Mouse (Mus musculus): Measurements from ENCODE around the gene Tgfbr2.

Tgfbr2 gene

DNA sequence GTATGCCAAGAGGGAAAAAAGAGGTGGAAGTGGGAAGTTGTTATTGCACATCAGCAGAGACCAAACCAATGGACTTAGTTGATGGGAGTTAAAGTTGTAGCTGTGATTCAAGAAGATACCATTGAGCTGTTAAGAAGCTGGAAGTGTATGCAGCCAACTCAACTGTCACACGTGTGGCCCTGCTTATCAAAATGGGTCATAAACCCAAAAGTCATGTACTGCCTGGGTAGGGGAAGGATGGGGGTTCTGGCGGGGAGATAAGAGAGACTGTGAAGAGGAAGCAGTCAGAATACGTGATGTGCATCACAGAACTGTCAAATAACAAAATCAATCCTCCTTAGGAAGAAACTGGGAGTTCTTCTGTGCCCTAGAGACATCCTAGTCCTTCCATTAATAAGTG is 15.1 kb downstream of the Tgfbr2 start:
- intact Hi-C loops (cut with DNase I): no loop called here

DNA sequence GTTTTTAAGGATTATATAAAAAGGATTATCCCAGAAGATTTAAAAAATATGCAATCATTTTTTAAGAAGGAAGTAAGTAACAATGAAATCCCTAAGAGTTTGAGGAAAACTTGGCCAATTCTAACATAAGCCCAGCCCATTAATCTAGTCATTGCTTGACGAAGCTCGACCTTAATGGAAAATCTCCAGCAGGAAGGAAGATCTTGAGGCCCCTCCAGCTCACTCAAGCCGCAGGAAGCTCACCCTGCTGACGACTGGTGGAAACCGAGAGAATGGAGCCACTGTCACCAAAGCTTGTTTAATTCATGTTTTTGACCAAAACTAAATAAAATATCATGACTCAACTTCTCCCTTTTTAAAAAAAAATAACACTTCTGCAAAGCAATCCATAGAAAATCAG is 18.7 kb downstream of the Tgfbr2 start:
- intact Hi-C loops (cut with DNase I): no loop called here

DNA sequence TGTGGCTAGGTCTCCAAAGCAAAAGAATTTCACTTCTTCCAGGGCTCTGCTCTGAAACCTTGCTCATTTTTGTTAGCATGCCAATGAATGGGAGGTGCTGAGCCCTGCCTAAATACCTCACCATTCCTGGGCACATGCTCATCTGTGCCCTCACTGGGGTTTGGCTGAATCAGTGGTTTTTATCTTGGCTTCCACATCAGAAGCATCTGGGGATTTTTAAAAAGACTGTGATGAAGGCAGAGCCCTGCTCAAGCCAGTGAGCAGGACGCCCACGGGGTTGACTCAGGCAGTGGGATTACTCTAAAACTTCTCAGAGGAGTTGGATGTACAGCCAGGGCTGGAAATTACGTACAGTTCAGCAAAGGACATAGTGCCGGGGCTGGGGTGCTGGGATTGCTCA is 22.3 kb downstream of the Tgfbr2 start:
- intact Hi-C loops (cut with DNase I): no loop called here

DNA sequence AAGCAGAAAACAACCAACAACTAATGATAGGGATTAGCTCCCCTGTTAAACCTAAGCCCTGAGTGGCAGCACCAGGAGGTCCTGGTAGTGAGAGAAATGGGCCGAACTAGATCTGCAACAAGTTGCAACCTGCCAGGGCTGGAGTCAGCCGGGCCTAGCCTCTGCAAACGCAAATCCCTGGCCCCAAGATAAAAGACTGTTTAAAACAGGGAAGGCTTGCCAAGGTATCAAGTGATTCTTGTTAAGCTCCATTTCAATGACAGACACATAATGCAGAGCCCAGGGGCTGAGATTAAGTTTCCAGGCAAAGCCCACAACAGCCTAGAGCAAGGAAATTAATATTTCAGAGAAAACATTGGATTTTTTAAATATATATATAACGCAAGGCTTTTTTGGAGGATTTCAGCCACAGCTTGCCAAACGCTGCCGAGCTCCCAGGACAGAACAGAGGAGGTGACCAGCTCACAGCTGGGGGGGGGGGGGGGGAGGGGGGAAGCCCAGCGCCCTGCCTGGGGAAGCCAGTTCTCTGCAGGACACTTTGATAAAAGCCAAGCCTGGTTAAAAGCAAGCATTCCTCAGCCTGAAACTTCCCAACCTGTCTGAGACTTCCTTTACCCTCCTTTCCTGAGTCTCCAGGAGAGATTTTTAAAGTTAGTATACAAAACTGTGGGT is 24.3 kb downstream of the Tgfbr2 start:
- intact Hi-C loops (cut with DNase I): no loop called here

DNA sequence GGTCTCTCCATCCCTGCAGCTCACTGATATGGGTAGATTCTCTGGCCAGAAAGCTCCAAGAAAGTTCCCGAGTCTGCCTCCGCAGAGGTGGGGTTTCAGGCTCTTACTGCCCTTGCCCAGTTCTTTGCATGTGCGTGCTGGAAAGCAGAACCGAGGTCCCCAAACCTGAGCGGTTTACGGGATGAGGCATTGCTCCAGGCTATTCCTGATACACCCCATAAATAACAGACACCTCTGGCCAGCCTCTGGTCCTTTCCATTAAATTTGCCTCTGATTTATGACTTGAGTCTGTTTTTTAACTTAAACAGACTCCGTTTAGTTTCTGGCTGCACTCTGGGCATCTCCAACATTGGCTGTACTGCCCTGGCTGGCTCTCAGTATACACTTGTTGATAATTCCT is 26.4 kb downstream of the Tgfbr2 start:
- intact Hi-C loops (cut with DNase I): no loop called here

- intact Hi-C loops (cut with DNase I): no loop called here
Measured at GRCm38 (mm10) chr9:116146235-116146634, 28.9 kb downstream of the Tgfbr2 start.

DNA sequence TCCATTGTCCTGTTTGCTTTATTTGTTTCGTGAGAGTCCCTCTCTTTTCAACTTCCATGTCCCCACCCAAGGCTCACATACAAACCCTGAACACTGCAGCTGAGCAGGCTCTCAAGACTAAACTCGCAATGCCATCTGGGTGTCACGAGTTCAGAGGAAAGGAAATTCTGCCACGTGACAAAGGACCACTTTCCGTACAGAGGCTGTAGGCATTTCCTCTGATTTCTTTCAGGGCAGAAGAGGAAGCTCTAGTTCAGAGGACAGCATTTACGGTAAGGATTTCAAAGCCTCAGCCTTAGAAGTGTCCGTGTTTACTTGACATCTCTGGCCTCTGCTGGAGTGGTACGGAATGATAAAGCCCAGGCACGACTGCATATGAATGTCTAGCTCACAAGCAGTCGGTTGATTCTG is 29.9 kb downstream of the Tgfbr2 start:
- intact Hi-C loops (cut with DNase I): no loop called here

GRCm38 (mm10) chr9:116140422-116140821 is 34.7 kb downstream of the Tgfbr2 start:
- intact Hi-C loops (cut with DNase I): no loop called here

DNA sequence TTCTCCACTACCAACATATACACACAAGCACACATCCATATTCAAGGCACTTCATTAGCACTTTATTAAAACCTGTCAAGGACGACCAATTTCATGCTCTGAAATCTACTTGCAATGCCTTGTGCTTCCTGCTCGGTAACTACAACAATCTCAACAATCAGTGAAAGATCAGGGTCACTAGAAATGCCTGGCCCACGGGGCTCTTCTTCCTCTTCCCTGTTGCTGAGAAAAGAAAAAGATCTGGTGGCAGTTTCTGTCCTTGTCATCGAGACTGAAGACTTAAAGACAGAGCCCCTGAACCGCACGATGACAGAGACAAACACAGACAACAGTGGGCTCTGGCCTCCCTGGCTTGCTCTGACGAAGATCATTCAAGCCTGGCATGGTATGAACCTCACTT is 35.6 kb downstream of the Tgfbr2 start:
- intact Hi-C loops (cut with DNase I): no loop called here

GRCm38 (mm10) chr9:116138595-116139134 is 36.5 kb downstream of the Tgfbr2 start:
- intact Hi-C loops (cut with DNase I): no loop called here

DNA sequence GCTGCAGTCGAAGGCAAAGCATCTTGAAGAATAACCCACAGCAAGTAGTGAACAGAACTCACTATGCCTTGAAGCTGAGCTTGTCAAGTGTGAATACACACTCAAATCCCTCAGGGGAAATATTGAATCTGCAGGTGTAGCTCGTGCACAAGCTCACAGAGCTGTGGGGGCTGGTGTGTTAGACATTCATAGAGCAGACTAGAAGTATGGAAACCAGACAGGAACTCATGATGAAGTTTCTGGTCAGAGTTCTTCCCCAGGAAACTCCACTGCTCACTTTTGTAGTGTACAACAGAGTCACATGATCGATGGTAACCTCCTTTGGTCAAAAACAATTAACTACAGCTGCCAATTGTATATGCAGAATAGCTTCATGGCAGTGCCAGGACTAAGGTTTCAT is 37.5 kb downstream of the Tgfbr2 start:
- intact Hi-C loops (cut with DNase I): no loop called here

GRCm38 (mm10) chr9:116136811-116137210 is 38.3 kb downstream of the Tgfbr2 start:
- intact Hi-C loops (cut with DNase I): no loop called here

GRCm38 (mm10) chr9:116136146-116136545 is 39.0 kb downstream of the Tgfbr2 start:
- intact Hi-C loops (cut with DNase I): no loop called here

- intact Hi-C loops (cut with DNase I): no loop called here
Measured at GRCm38 (mm10) chr9:116134488-116134887, 40.7 kb downstream of the Tgfbr2 start.

- intact Hi-C loops (cut with DNase I): no loop called here
Measured at GRCm38 (mm10) chr9:116133312-116133980, 41.7 kb downstream of the Tgfbr2 start.

DNA sequence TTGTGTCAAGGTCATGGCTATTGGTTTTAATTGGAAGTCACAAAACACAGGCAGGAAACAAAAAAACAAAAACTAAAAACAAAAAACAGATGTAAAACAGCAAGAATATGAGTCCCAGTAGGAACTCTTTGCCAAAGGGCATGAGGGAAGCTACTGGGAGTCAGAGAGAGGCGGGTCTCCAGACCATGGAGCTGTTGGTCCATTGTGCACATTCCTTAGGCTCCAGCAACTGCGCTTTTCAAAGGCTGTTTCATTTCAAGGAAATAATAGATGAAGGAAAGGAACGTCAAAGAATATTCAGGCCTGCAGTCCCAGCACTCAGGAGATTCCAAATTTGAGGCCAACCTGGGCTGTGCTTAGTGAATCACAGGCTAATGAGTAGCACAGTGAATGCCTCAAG is 46.3 kb downstream of the Tgfbr2 start:
- intact Hi-C loops (cut with DNase I): no loop called here

DNA sequence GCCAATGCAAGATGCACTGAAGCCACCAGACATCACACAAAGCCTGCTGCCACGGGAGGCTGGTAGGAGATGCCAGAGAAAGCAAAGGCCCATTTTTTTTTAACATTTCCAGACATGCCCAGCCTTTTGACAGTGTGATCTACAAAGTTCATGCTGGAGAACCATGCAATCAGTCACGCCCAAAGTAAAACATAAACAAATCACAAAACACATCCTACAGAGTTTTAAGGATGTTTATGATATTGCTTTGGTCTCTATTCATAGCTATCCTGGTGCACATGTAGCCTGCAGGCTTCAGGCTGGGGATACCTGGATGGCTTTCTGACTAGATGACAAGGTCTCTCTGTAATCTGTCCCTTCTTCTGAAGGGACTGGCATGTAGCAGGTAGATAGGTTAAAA is 46.8 kb downstream of the Tgfbr2 start:
- intact Hi-C loops (cut with DNase I): no loop called here

- intact Hi-C loops (cut with DNase I): no loop called here
Measured at GRCm38 (mm10) chr9:116126494-116126893, 48.7 kb downstream of the Tgfbr2 start.

DNA sequence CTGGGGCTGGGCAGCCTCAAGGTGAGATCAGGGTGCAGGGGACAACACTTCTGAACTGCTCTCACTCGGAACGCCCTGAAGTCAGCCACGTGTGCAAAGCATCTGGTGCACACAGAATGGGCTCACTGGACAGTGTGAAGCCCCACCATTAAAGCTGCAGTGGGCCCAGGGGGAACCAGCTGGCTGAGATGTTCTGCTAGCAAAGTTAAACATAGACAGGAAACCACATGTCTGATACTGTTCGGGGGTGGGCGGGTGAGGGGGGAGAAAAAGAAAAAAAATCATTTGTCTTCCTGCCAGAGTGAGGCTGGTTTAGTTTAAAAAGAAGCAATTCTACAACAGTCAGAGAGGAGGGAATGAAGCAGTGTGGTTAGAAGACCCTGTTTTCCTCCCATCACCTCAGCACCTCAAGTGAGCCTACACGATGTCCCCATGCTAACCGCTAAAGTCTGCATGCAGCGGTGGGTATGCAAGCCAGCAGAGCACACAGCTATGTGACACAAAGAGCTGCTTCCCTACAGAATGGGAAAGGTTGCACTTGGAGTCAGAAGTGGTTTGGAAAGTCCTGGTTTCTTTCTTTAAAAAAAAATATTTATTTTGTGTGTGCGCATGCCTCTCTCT is 52.1 kb downstream of the Tgfbr2 start:
- intact Hi-C loops (cut with DNase I): no loop called here

GRCm38 (mm10) chr9:116122544-116122943 is 52.6 kb downstream of the Tgfbr2 start:
- intact Hi-C loops (cut with DNase I): no loop called here

GRCm38 (mm10) chr9:116121472-116121871 is 53.7 kb downstream of the Tgfbr2 start:
- intact Hi-C loops (cut with DNase I): no loop called here

DNA sequence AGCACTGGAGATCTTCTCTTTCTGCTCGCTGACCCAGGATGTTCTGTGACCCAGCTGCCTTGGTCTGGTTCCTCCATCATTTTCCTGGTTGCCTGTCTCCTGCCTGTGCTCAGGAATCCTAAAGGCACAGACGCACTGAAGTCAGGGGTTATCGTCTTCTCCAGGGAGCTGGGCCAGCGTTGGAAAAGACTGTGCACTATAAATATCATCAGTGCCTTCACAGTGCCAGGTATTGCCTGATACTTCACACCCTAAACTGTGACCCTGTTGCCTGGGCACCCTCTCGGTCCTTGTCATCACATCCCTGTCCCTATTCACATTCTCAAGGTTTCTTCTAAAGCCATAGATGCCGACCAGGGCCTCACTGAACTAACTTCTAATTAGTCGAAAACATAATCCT is 55.2 kb downstream of the Tgfbr2 start:
- intact Hi-C loops (cut with DNase I): no loop called here
